Mouse (Mus musculus) embryonic fibroblast, embryonic 13.5 days (primary cell): ENCODE measurements around the gene Sncb.

Experiments
- CTCF ChIP-seq: IDR thresholded peaks from 2 replicates; pipeline ENCODE4 v1.5.1; 2011; ENCODE audit warnings: mild to moderate bottlenecking, control low read depth, low read length, moderate library complexity, borderline replicate concordance; ENCODE audit not compliant: insufficient read depth
- POLR2A ChIP-seq: IDR thresholded peaks from 2 replicates; pipeline ENCODE4 v1.6.1; 2011; ENCODE audit warnings: low read depth, mild to moderate bottlenecking, control low read depth, low read length, moderate library complexity

DNA sequence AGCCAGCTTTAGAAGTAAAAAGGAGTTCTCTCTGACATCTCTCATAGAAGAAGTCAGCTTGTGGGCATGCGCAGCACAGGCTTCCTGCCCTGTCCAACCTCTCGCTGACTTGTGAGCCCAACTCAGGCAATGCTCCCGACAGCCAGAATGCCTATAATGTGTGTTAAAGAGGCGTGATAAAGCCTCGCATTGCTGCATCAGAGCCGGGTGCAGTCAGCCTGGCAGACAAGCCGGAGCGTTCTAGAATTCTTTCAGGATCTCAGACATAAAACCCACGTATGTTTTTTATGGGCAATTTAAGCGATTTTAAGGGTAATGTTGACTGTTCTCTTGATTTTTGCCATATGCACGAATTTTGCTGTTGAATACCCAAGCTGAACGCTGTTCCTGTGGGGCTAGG is 41.7 kb upstream of the Sncb start:
- TF ChIP-seq CTCF (no peak), POLR2A (no peak)
